Mouse (Mus musculus): ENCODE results near the gene Olfr109. TPM values are rescaled to one million over a fixed set of nuclear protein-coding genes. Genes with fewer than 3 reads are reported as not detected.

Gene Olfr109
- total RNA-seq (2015; ENCODE audit: low replicate concordance) (not detected in 2 replicates), total RNA-seq (2017; ENCODE audit: low replicate concordance) (not detected in 2 replicates)

DNA sequence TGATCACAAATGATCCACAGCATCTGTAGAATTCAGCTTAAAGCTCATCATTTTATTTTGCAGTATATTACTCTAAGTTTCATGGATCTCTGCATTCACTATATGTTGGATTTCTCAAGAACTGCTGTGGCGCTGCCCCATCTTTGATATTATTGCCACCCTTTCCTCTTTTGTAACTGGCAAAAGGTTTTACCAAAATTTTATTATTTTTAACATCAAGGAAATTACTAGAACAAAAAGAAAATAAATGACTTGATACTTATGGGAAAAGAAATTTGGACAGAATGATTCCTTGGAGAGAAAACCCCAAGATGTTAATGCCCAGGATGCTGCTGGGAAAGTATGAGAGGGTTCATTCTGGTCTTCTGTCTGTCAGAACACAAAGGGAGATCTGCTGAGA lies at the start of gene Olfr109:
Gene Olfr109 (plus strand): TSS at position 301 of the 400 bp plus-strand sequence.
- no peak for ATAC-seq (replicated peaks; ENCODE audit: low FRiP score, poor library complexity, severe bottlenecking)

GRCm38 (mm10) chr17:37413380-37413779 lies 45.3 kb upstream of the Olfr109 start:
- no peak for ATAC-seq (replicated peaks; ENCODE audit: low FRiP score, poor library complexity, severe bottlenecking)

DNA sequence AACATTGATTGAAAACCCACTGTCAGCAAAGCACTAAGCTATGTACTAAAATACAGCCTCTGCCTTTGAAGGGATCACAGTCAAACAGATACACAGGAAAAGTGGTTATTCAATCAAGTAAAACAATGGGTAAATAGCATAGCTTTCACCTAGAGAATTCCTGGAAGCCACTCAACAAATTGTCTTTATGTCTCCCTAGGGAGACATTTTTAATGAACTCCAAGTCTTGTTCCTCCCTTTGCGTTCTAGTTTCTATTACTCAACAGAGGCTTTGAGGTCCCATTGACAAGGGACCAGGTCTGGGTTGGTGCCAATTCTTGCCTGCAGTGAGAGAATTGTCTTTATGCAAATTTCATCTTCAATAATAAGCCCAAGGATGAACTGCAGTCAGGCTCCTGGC lies 13.5 kb upstream of the Olfr109 start, which contains the start of gene Olfr108:
Gene Olfr108 (plus strand): TSS at position 301 of the 400 bp plus-strand sequence.
- ATAC-seq (replicated peaks; ENCODE audit: low FRiP score, poor library complexity, severe bottlenecking) = no peak

GRCm38 (mm10) chr17:37483452-37483851 lies 24.7 kb downstream of the Olfr109 start, which contains the start of gene H2-M2:
TSS of gene H2-M2 (minus strand) at chr17:37483552.
- ATAC-seq (replicated peaks; ENCODE audit: low FRiP score, poor library complexity, severe bottlenecking) = no peak

GRCm38 (mm10) chr17:37491930-37492518 lies 33.3 kb downstream of the Olfr109 start, which contains the start of gene Olfr110:
TSS of gene Olfr110 (plus strand) at chr17:37492468.
- ATAC-seq (replicated peaks; ENCODE audit: low FRiP score, poor library complexity, severe bottlenecking) = no peak

DNA sequence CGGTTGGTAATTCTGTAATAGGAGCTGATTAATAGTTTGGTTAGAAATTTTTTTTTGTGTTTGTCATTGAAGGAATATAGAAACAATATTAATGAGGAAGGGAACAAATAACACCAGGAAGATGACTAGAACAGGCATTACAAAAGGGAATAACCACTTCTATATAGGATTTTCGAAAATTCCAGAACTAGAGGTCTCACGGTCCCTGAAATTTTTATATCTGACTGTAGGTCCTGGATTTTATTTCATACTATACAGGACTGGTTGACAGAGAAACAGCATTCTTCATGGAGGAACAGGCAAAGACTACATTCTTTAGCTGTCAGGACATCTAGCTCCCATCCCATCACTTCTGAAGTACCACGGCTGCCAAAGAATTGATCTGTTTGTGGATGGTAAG lies 49.0 kb downstream of the Olfr109 start, which contains the start of gene Olfr111:
Gene Olfr111 (plus strand): TSS at position 301 of the 400 bp plus-strand sequence.
- ATAC-seq (replicated peaks; ENCODE audit: low FRiP score, poor library complexity, severe bottlenecking) = no peak

Other genes starting within 250 kb of the Olfr109 start
- gene Olfr95, start 245.8 kb upstream of the Olfr109 start, total RNA-seq (2015; ENCODE audit: low replicate concordance) = not detected in 2 replicates
- not detected in 2 replicates for gene Olfr95, start 245.8 kb upstream of the Olfr109 start, total RNA-seq (2017; ENCODE audit: low replicate concordance)
- gene Olfr96, start 238.8 kb upstream of the Olfr109 start, total RNA-seq (2015; ENCODE audit: low replicate concordance) = not detected in 2 replicates
- not detected in 2 replicates for gene Olfr96, start 238.8 kb upstream of the Olfr109 start, total RNA-seq (2017; ENCODE audit: low replicate concordance)
- gene Olfr97, start 221.6 kb upstream of the Olfr109 start, total RNA-seq (2015; ENCODE audit: low replicate concordance) = not detected in 2 replicates
- not detected in 2 replicates for gene Olfr97, start 221.6 kb upstream of the Olfr109 start, total RNA-seq (2017; ENCODE audit: low replicate concordance)
- gene Olfr98, start 195.2 kb upstream of the Olfr109 start, total RNA-seq (2015; ENCODE audit: low replicate concordance) = not detected in 2 replicates
- gene Olfr98, start 195.2 kb upstream of the Olfr109 start, total RNA-seq (2017; ENCODE audit: low replicate concordance) = not detected in 2 replicates
- not detected in 2 replicates for gene H2-M3, start 188.7 kb upstream of the Olfr109 start, total RNA-seq (2015; ENCODE audit: low replicate concordance)
- 2.9 and 3.3 TPM in 2 replicates for gene H2-M3, start 188.7 kb upstream of the Olfr109 start, total RNA-seq (2017; ENCODE audit: low replicate concordance)
- gene Olfr99, start 175.5 kb upstream of the Olfr109 start, total RNA-seq (2015; ENCODE audit: low replicate concordance) = not detected in 2 replicates
- 1.7 TPM in 1 of 2 replicates, not detected in the other for gene Olfr99, start 175.5 kb upstream of the Olfr109 start, total RNA-seq (2017; ENCODE audit: low replicate concordance)
- gene Olfr101, start 154.6 kb upstream of the Olfr109 start, total RNA-seq (2015; ENCODE audit: low replicate concordance) = not detected in 2 replicates
- gene Olfr101, start 154.6 kb upstream of the Olfr109 start, total RNA-seq (2017; ENCODE audit: low replicate concordance) = not detected in 2 replicates
- not detected in 2 replicates for gene Olfr102, start 141.9 kb upstream of the Olfr109 start, total RNA-seq (2015; ENCODE audit: low replicate concordance)
- not detected in 2 replicates for gene Olfr102, start 141.9 kb upstream of the Olfr109 start, total RNA-seq (2017; ENCODE audit: low replicate concordance)
- not detected in 2 replicates for gene Olfr103, start 119.2 kb upstream of the Olfr109 start, total RNA-seq (2015; ENCODE audit: low replicate concordance)
- gene Olfr103, start 119.2 kb upstream of the Olfr109 start, total RNA-seq (2017; ENCODE audit: low replicate concordance) = not detected in 2 replicates
- not detected in 2 replicates for gene Olfr104-ps, start 99.3 kb upstream of the Olfr109 start, total RNA-seq (2015; ENCODE audit: low replicate concordance)
- gene Olfr104-ps, start 99.3 kb upstream of the Olfr109 start, total RNA-seq (2017; ENCODE audit: low replicate concordance) = not detected in 2 replicates
- not detected in 2 replicates for gene Olfr105-ps, start 79.9 kb upstream of the Olfr109 start, total RNA-seq (2015; ENCODE audit: low replicate concordance)
- not detected in 2 replicates for gene Olfr105-ps, start 79.9 kb upstream of the Olfr109 start, total RNA-seq (2017; ENCODE audit: low replicate concordance)
- not detected in 2 replicates for gene Olfr106-ps, start 68.5 kb upstream of the Olfr109 start, total RNA-seq (2015; ENCODE audit: low replicate concordance)
- gene Olfr106-ps, start 68.5 kb upstream of the Olfr109 start, total RNA-seq (2017; ENCODE audit: low replicate concordance) = not detected in 2 replicates
- not detected in 2 replicates for gene Olfr107, start 59.7 kb upstream of the Olfr109 start, total RNA-seq (2015; ENCODE audit: low replicate concordance)
- 0.56 TPM in 1 of 2 replicates, not detected in the other for gene Olfr107, start 59.7 kb upstream of the Olfr109 start, total RNA-seq (2017; ENCODE audit: low replicate concordance)
- not detected in 2 replicates for gene Olfr108, start 13.4 kb upstream of the Olfr109 start, total RNA-seq (2015; ENCODE audit: low replicate concordance)
- gene Olfr108, start 13.4 kb upstream of the Olfr109 start, total RNA-seq (2017; ENCODE audit: low replicate concordance) = not detected in 2 replicates
- gene H2-M2, start 24.6 kb downstream of the Olfr109 start, total RNA-seq (2015; ENCODE audit: low replicate concordance) = not detected in 2 replicates
- gene H2-M2, start 24.6 kb downstream of the Olfr109 start, total RNA-seq (2017; ENCODE audit: low replicate concordance) = 0.34 TPM in 1 of 2 replicates, not detected in the other
- not detected in 2 replicates for gene Olfr110, start 33.6 kb downstream of the Olfr109 start, total RNA-seq (2015; ENCODE audit: low replicate concordance)
- not detected in 2 replicates for gene Olfr110, start 33.6 kb downstream of the Olfr109 start, total RNA-seq (2017; ENCODE audit: low replicate concordance)
- gene Olfr111, start 49.1 kb downstream of the Olfr109 start, total RNA-seq (2015; ENCODE audit: low replicate concordance) = not detected in 2 replicates
- not detected in 2 replicates for gene Olfr111, start 49.1 kb downstream of the Olfr109 start, total RNA-seq (2017; ENCODE audit: low replicate concordance)
- not detected in 2 replicates for gene Olfr112, start 110.5 kb downstream of the Olfr109 start, total RNA-seq (2015; ENCODE audit: low replicate concordance)
- gene Olfr112, start 110.5 kb downstream of the Olfr109 start, total RNA-seq (2017; ENCODE audit: low replicate concordance) = 0.09 TPM in 1 of 2 replicates, not detected in the other
- gene Olfr113, start 118.7 kb downstream of the Olfr109 start, total RNA-seq (2015; ENCODE audit: low replicate concordance) = not detected in 2 replicates
- gene Olfr113, start 118.7 kb downstream of the Olfr109 start, total RNA-seq (2017; ENCODE audit: low replicate concordance) = not detected in 2 replicates
- gene Olfr114, start 133.8 kb downstream of the Olfr109 start, total RNA-seq (2015; ENCODE audit: low replicate concordance) = not detected in 2 replicates
- not detected in 2 replicates for gene Olfr114, start 133.8 kb downstream of the Olfr109 start, total RNA-seq (2017; ENCODE audit: low replicate concordance)
- not detected in 2 replicates for gene Olfr115, start 168.2 kb downstream of the Olfr109 start, total RNA-seq (2015; ENCODE audit: low replicate concordance)
- gene Olfr115, start 168.2 kb downstream of the Olfr109 start, total RNA-seq (2017; ENCODE audit: low replicate concordance) = not detected in 2 replicates
- not detected in 2 replicates for gene Olfr116, start 168.3 kb downstream of the Olfr109 start, total RNA-seq (2015; ENCODE audit: low replicate concordance)
- not detected in 2 replicates for gene Olfr116, start 168.3 kb downstream of the Olfr109 start, total RNA-seq (2017; ENCODE audit: low replicate concordance)
- gene Olfr117, start 204.9 kb downstream of the Olfr109 start, total RNA-seq (2015; ENCODE audit: low replicate concordance) = not detected in 2 replicates
- not detected in 2 replicates for gene Olfr117, start 204.9 kb downstream of the Olfr109 start, total RNA-seq (2017; ENCODE audit: low replicate concordance)
- not detected in 2 replicates for gene Olfr118, start 208.1 kb downstream of the Olfr109 start, total RNA-seq (2015; ENCODE audit: low replicate concordance)
- gene Olfr118, start 208.1 kb downstream of the Olfr109 start, total RNA-seq (2017; ENCODE audit: low replicate concordance) = not detected in 2 replicates
- not detected in 2 replicates for gene Olfr119, start 237.6 kb downstream of the Olfr109 start, total RNA-seq (2015; ENCODE audit: low replicate concordance)
- gene Olfr119, start 237.6 kb downstream of the Olfr109 start, total RNA-seq (2017; ENCODE audit: low replicate concordance) = not detected in 2 replicates

Data from erythroblast, adult 5-6 weeks (primary cell).